Mouse (Mus musculus): Measurements from ENCODE around the gene Cdkn1a. TPM values are rescaled to one million over a fixed set of nuclear protein-coding genes. Genes with fewer than 3 reads are reported as not detected.
A peak's percentile ranks its signal among the peaks of the same experiment; 100 is the strongest.

Gene Cdkn1a
- polyA plus RNA-seq, 1 experiment from 2014 or later = 56.9 TPM

- Histone ChIP-seq H3K27ac (no peak overlapping the region), H3K4me3 (no peak overlapping the region), H3K36me3 (peaks cover 31% of the 10 kb centered on the region), H3K4me1 (replicated peaks) (peaks cover 16% of the 10 kb centered on the region), H3K27me3 (no peaks in the 10 kb centered on the region), H3K9ac (no peak overlapping the region), H3K4me2 (no peak overlapping the region), H3K9me3 (no peaks in the 10 kb centered on the region)
- 88% methylated on average over 7 of the region's 7 CpGs for WGBS
- ATAC-seq (ENCODE audit: low FRiP score) = no peak
Measured at GRCm38 (mm10) chr17:29049923-29050322, 40.9 kb upstream of the Cdkn1a start.

- 66% methylated on average over 14 of the region's 14 CpGs for WGBS
Measured at GRCm38 (mm10) chr17:29050791-29051190, 40.0 kb upstream of the Cdkn1a start.

GRCm38 (mm10) chr17:29053067-29053466 is 37.7 kb upstream of the Cdkn1a start:
- H3K27me3 ChIP-seq = no peaks in the 10 kb centered on the region
- 85% methylated on average over 6 of the region's 6 CpGs for WGBS

More at GRCm38 (mm10) chr17:29050791-29051190, 40.0 kb upstream of the Cdkn1a start:
- no peak for ATAC-seq (ENCODE audit: low FRiP score)
- Histone ChIP-seq H3K9me3 (no peaks in the 10 kb centered on the region), H3K4me1 (replicated peaks) (peaks cover 16% of the 10 kb centered on the region), H3K4me2 (no peak overlapping the region), H3K36me3 (peaks cover 22% of the 10 kb centered on the region), H3K27ac (peak overlapping the region; percentile 50; the same call in 1 of the 2 replicates), H3K27me3 (no peaks in the 10 kb centered on the region), H3K9ac (no peak overlapping the region), H3K4me3 (no peak overlapping the region)

GRCm38 (mm10) chr17:29053841-29054240 is 36.9 kb upstream of the Cdkn1a start:
- Histone ChIP-seq H3K4me3 (no peak overlapping the region), H3K4me2 (no peak overlapping the region), H3K36me3 (no peaks in the 10 kb centered on the region), H3K27me3 (no peaks in the 10 kb centered on the region), H3K9me3 (no peaks in the 10 kb centered on the region), H3K9ac (no peak overlapping the region), H3K4me1 (replicated peaks) (peaks cover 42% of the 10 kb centered on the region), H3K27ac (no peak overlapping the region)
- no peak for ATAC-seq (ENCODE audit: low FRiP score)
- 72% methylated on average over 7 of the region's 7 CpGs for WGBS

More at GRCm38 (mm10) chr17:29053067-29053466, 37.7 kb upstream of the Cdkn1a start:
- Histone ChIP-seq H3K4me1 (replicated peaks) (peaks cover 35% of the 10 kb centered on the region), H3K36me3 (peaks cover 1% of the 10 kb centered on the region; the same call in 1 of the 2 replicates), H3K4me3 (no peak overlapping the region), H3K9me3 (no peaks in the 10 kb centered on the region), H3K9ac (no peak overlapping the region), H3K4me2 (no peak overlapping the region), H3K27ac (no peak overlapping the region)
- ATAC-seq (ENCODE audit: low FRiP score) = no peak

GRCm38 (mm10) chr17:29054429-29054828 is 36.3 kb upstream of the Cdkn1a start:
- no peaks in the 10 kb centered on the region for H3K9me3 ChIP-seq
- H3K9ac ChIP-seq = no peak overlapping the region
- no peak for ATAC-seq (ENCODE audit: low FRiP score)
- no peaks in the 10 kb centered on the region for H3K27me3 ChIP-seq
- H3K4me2 ChIP-seq = no peak overlapping the region
- 94% methylated on average over 6 of the region's 6 CpGs for WGBS
- H3K4me1 ChIP-seq (replicated peaks) = peaks cover 44% of the 10 kb centered on the region
- H3K36me3 ChIP-seq = no peaks in the 10 kb centered on the region
- H3K4me3 ChIP-seq = no peak overlapping the region
- H3K27ac ChIP-seq = no peak overlapping the region

GRCm38 (mm10) chr17:29055586-29055985 is 35.2 kb upstream of the Cdkn1a start:
- no peak overlapping the region for H3K9ac ChIP-seq
- WGBS = 70% methylated on average over 5 of the region's 5 CpGs
- H3K4me3 ChIP-seq = no peak overlapping the region
- H3K4me2 ChIP-seq = no peak overlapping the region
- H3K36me3 ChIP-seq = no peaks in the 10 kb centered on the region
- H3K4me1 ChIP-seq (replicated peaks) = peaks cover 38% of the 10 kb centered on the region
- H3K27me3 ChIP-seq = no peaks in the 10 kb centered on the region
- no peak overlapping the region for H3K27ac ChIP-seq
- H3K9me3 ChIP-seq = no peaks in the 10 kb centered on the region
- no peak for ATAC-seq (ENCODE audit: low FRiP score)

GRCm38 (mm10) chr17:29056207-29056606 is 34.6 kb upstream of the Cdkn1a start:
- H3K4me2 ChIP-seq = no peak overlapping the region
- H3K4me3 ChIP-seq = no peak overlapping the region
- no peaks in the 10 kb centered on the region for H3K27me3 ChIP-seq
- peaks cover 32% of the 10 kb centered on the region for H3K4me1 ChIP-seq (replicated peaks)
- 34% methylated on average over 7 of the region's 7 CpGs for WGBS
- no peak overlapping the region for H3K27ac ChIP-seq
- no peak for ATAC-seq (ENCODE audit: low FRiP score)
- no peaks in the 10 kb centered on the region for H3K9me3 ChIP-seq
- H3K36me3 ChIP-seq = no peaks in the 10 kb centered on the region
- H3K9ac ChIP-seq = no peak overlapping the region

- under 1% methylated on average over 8 of the region's 8 CpGs for WGBS
- Histone ChIP-seq H3K27me3 (no peaks in the 10 kb centered on the region), H3K9me3 (no peaks in the 10 kb centered on the region), H3K4me2 (peak overlapping the region; percentile 2; the same call in 1 of the 2 replicates), H3K27ac (peak overlapping the region; percentile 60), H3K4me3 (no peak overlapping the region), H3K9ac (peak overlapping the region; percentile 6; the same call in 1 of the 2 replicates), H3K4me1 (replicated peaks) (peaks cover 32% of the 10 kb centered on the region), H3K36me3 (no peaks in the 10 kb centered on the region)
- ATAC-seq (ENCODE audit: low FRiP score) = 0 out of 2 replicates have a peak, but pooled peaks have one; percentile 46
Measured at GRCm38 (mm10) chr17:29056699-29057151, 34.1 kb upstream of the Cdkn1a start.

GRCm38 (mm10) chr17:29057361-29057890 is 33.4 kb upstream of the Cdkn1a start:
- peaks cover 36% of the 10 kb centered on the region for H3K4me1 ChIP-seq (replicated peaks)
- no peaks in the 10 kb centered on the region for H3K9me3 ChIP-seq
- H3K36me3 ChIP-seq = no peaks in the 10 kb centered on the region
- no peak overlapping the region for H3K9ac ChIP-seq
- H3K4me2 ChIP-seq = no peak overlapping the region
- H3K27me3 ChIP-seq = no peaks in the 10 kb centered on the region
- 83% methylated on average over 11 of the region's 11 CpGs for WGBS
- H3K4me3 ChIP-seq = no peak overlapping the region
- peak overlapping the region; percentile 60 for H3K27ac ChIP-seq
- ATAC-seq (ENCODE audit: low FRiP score) = no peak

- 0 out of 2 replicates have a peak overlapping the region, but pooled peaks have one; percentile 60 for H3K27ac ChIP-seq
Measured at GRCm38 (mm10) chr17:29057961-29058360, 32.8 kb upstream of the Cdkn1a start.

GRCm38 (mm10) chr17:29058487-29058886 is 32.3 kb upstream of the Cdkn1a start:
- Histone ChIP-seq H3K9ac (no peak overlapping the region), H3K27me3 (no peaks in the 10 kb centered on the region), H3K4me2 (no peak overlapping the region), H3K9me3 (no peaks in the 10 kb centered on the region), H3K4me1 (replicated peaks) (peaks cover 46% of the 10 kb centered on the region), H3K36me3 (no peaks in the 10 kb centered on the region), H3K4me3 (no peak overlapping the region), H3K27ac (0 out of 2 replicates have a peak overlapping the region, but pooled peaks have one; percentile 60)
- WGBS = 65% methylated on average over 8 of the region's 8 CpGs
- no peak for ATAC-seq (ENCODE audit: low FRiP score)

More at GRCm38 (mm10) chr17:29057961-29058360, 32.8 kb upstream of the Cdkn1a start:
- WGBS = 78% methylated on average over 10 of the region's 10 CpGs
- H3K4me2 ChIP-seq = no peak overlapping the region
- ATAC-seq (ENCODE audit: low FRiP score) = no peak
- no peak overlapping the region for H3K4me3 ChIP-seq
- H3K36me3 ChIP-seq = no peaks in the 10 kb centered on the region
- H3K27me3 ChIP-seq = no peaks in the 10 kb centered on the region
- H3K9ac ChIP-seq = no peak overlapping the region
- peaks cover 41% of the 10 kb centered on the region for H3K4me1 ChIP-seq (replicated peaks)
- H3K9me3 ChIP-seq = no peaks in the 10 kb centered on the region

GRCm38 (mm10) chr17:29059581-29059980 is 31.2 kb upstream of the Cdkn1a start:
- Histone ChIP-seq H3K4me1 (replicated peaks) (peaks cover 51% of the 10 kb centered on the region), H3K9me3 (no peaks in the 10 kb centered on the region), H3K9ac (no peak overlapping the region), H3K27ac (no peak overlapping the region), H3K36me3 (no peaks in the 10 kb centered on the region), H3K27me3 (no peaks in the 10 kb centered on the region), H3K4me2 (no peak overlapping the region), H3K4me3 (no peak overlapping the region)
- WGBS = 82% methylated on average over 3 of the region's 3 CpGs
- no peak for ATAC-seq (ENCODE audit: low FRiP score)

GRCm38 (mm10) chr17:29060946-29061345 is 29.8 kb upstream of the Cdkn1a start:
- no peaks in the 10 kb centered on the region for H3K27me3 ChIP-seq

More at GRCm38 (mm10) chr17:29060946-29061345, 29.8 kb upstream of the Cdkn1a start:
- Histone ChIP-seq H3K4me3 (no peak overlapping the region), H3K9me3 (no peaks in the 10 kb centered on the region), H3K36me3 (no peaks in the 10 kb centered on the region), H3K27ac (no peak overlapping the region), H3K4me1 (replicated peaks) (peaks cover 51% of the 10 kb centered on the region), H3K4me2 (no peak overlapping the region), H3K9ac (no peak overlapping the region)
- ATAC-seq (ENCODE audit: low FRiP score) = no peak
- WGBS = 91% methylated on average over 9 of the region's 9 CpGs

Measured in hindbrain, embryonic 13.5 days (tissue).